Mouse (Mus musculus) ES-Bruce4 (cell line): ENCODE data around the gene Map3k12.

Experiments
- CTCF ChIP-seq: IDR thresholded peaks from one replicate; pipeline ENCODE4 v1.8.1; 2011; ENCODE audit warnings: low read depth, low read length
- EP300 ChIP-seq: IDR thresholded peaks from 2 replicates; pipeline ENCODE4 v1.6.1; 2011; ENCODE audit warnings: low read depth, low read length; ENCODE audit not compliant: insufficient read depth
- POLR2A ChIP-seq: IDR thresholded peaks from one replicate; pipeline ENCODE4 v1.8.1; 2011; ENCODE audit warnings: low read length; ENCODE audit not compliant: insufficient read depth

GRCm38 (mm10) chr15:102449366-102449765 lies 67.5 kb downstream of the Map3k12 start:
- no peak for TF ChIP-seq CTCF
- TF ChIP-seq EP300: no peak
- no peak for TF ChIP-seq POLR2A
